Mouse (Mus musculus): ENCODE data around the gene Tmem199. TPM values are rescaled to one million over a fixed set of nuclear protein-coding genes. Genes with fewer than 3 reads are reported as not detected.

Gene Tmem199
- polyA plus RNA-seq, 1 experiment from 2014 or later = 30.1 TPM

DNA sequence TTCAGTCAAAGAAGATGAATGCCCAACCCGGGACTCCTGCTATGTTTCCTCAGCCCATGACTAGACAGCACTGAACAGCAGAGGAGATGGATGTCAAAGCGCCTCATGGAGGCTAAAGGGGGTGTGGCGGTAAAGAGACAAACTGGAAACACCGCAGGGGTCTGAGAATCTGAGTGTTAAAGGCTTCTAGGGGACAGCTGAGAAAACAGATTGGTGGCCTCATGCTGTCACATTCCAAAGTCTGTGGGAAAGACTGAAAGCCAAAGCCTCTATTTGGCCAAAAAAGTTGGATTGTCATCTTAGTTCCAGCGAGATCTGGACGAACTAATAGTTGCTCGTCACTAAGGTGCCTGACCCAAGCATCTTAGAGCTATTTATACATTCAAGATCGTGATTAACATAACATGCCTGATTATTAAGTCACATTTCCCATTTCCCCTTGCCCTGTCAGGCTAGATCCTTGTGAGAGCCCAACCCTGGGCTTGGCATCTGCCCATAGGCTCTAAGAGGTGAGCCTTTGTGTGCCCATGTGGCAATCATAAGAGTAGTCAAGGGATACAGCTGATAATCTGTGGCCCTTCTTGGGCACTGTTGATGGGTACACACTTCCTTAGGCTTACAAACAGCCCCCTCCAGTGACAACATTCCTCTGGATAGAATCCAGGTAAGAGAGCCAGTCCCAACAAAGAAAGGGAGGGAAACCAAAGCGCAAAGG lies 11.4 kb upstream of the Tmem199 start:
- no peak overlapping the region for H3K9ac ChIP-seq
- H3K4me1 ChIP-seq (replicated peaks) = no peaks in the 10 kb centered on the region
- ATAC-seq (ENCODE audit: low read depth) = no peak
- H3K4me2 ChIP-seq = no peak overlapping the region
- 78% methylated on average over 9 of the region's 9 CpGs for WGBS (ENCODE audit: insufficient replicate concordance)
- DNase-seq = no peak
- peaks cover 91% of the 10 kb centered on the region for H3K36me3 ChIP-seq
- H3K4me3 ChIP-seq (replicated peaks) = no peak overlapping the region
- no peaks in the 10 kb centered on the region for H3K27me3 ChIP-seq
- H3K9me3 ChIP-seq (replicated peaks) = no peaks in the 10 kb centered on the region
- H3K27ac ChIP-seq = no peak overlapping the region

DNA sequence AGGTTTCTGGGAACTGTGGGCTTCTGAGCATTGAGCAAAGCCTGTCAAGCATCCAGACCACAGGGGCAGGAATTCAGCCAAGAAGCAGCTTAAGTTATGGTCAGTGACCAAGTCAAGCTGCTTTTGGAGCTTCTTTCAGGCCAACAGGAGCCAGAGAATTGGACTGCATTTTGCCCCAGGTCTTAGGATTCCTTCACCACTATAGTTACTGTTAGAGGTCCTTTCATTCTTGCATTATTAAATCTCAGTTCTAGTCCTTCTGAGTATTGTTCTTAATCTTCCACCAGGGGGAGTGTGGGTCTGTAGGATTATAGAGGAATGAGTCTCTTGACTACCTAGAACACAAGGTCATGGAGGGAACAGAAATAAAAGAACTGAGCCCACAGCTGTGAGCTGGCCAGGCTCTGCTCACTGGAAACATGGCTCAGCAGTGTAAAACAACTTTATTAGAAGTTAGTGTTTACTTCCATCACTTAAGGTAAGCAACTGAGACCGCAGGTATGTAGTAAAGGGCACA lies 10.6 kb upstream of the Tmem199 start:
- Histone ChIP-seq H3K4me3 (replicated peaks) (no peak overlapping the region), H3K36me3 (peaks cover 91% of the 10 kb centered on the region), H3K9ac (no peak overlapping the region), H3K27me3 (no peaks in the 10 kb centered on the region), H3K4me2 (no peak overlapping the region), H3K4me1 (replicated peaks) (no peaks in the 10 kb centered on the region), H3K27ac (no peak overlapping the region), H3K9me3 (replicated peaks) (no peaks in the 10 kb centered on the region)
- ATAC-seq (ENCODE audit: low read depth) (no peak), DNase-seq (no peak)
- 69% methylated on average over 1 of the region's 1 CpGs for WGBS (ENCODE audit: insufficient replicate concordance)

DNA sequence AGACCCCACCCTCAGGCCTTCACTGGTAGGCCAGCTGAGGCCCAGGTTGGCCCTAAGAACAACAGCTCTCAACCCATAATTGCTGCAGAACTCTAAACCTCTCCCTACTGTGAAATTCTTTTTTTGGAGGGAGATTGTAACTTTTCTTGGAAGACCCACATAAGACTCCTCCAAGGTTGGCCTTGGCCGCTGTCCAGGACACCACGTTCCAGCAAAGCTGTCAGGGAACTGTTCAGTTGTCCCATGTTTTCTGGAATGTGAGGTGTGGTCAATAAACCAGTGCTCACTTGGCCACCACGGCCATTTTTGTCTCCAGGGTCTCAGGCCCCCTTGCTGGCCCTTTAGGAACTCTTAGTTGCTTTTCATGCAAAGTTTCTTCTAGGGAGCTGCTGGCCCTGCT lies 9.9 kb upstream of the Tmem199 start:
- Histone ChIP-seq H3K27ac (no peak overlapping the region), H3K27me3 (no peaks in the 10 kb centered on the region), H3K4me1 (replicated peaks) (no peaks in the 10 kb centered on the region), H3K9me3 (replicated peaks) (no peaks in the 10 kb centered on the region), H3K36me3 (peaks cover 87% of the 10 kb centered on the region), H3K9ac (no peak overlapping the region), H3K4me2 (no peak overlapping the region), H3K4me3 (replicated peaks) (no peak overlapping the region)
- DNase-seq (no peak), ATAC-seq (ENCODE audit: low read depth) (no peak)
- 83% methylated on average over 3 of the region's 3 CpGs for WGBS (ENCODE audit: insufficient replicate concordance)

DNA sequence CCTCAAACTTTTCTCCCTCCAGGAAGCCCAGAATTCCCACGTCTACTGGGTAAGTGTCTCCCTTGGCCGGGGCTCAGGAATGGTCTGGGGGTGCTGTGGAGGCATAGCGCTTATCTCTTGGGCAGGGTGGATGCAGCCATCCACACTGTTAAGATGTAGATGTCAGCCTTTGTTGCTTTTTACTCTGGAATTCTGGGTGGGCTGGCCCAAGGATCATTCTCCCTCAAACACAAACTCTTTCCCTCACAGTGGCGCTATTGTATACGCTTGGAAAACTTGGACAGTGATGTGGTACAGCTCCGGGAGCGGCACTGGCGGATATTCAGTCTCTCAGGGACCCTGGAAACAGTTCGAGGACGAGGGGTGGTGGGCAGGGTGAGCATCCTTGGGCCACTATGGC lies 7.0 kb upstream of the Tmem199 start:
- H3K9ac ChIP-seq = no peak overlapping the region
- no peak for DNase-seq
- H3K9me3 ChIP-seq (replicated peaks) = no peaks in the 10 kb centered on the region
- H3K4me2 ChIP-seq = no peak overlapping the region
- no peak overlapping the region for H3K27ac ChIP-seq
- H3K4me3 ChIP-seq (replicated peaks) = no peak overlapping the region
- no peaks in the 10 kb centered on the region for H3K27me3 ChIP-seq
- no peak for ATAC-seq (ENCODE audit: low read depth)
- H3K36me3 ChIP-seq = peaks cover 95% of the 10 kb centered on the region
- 86% methylated on average over 10 of the region's 10 CpGs for WGBS (ENCODE audit: insufficient replicate concordance)
- H3K4me1 ChIP-seq (replicated peaks) = peaks cover 1% of the 10 kb centered on the region; the same call in 1 of the 2 replicates

- Histone ChIP-seq H3K4me3 (replicated peaks) (no peak overlapping the region), H3K27me3 (no peaks in the 10 kb centered on the region), H3K9me3 (replicated peaks) (no peaks in the 10 kb centered on the region), H3K36me3 (peaks cover 64% of the 10 kb centered on the region), H3K4me2 (no peak overlapping the region), H3K27ac (no peak overlapping the region), H3K4me1 (replicated peaks) (peaks cover 27% of the 10 kb centered on the region), H3K9ac (no peak overlapping the region)
- WGBS (ENCODE audit: insufficient replicate concordance) = 44% methylated on average over 2 of the region's 2 CpGs
- DNase-seq (no peak), ATAC-seq (ENCODE audit: low read depth) (no peak)
Observed at GRCm38 (mm10) chr11:78515549-78516325, 3.8 kb upstream of the Tmem199 start.

DNA sequence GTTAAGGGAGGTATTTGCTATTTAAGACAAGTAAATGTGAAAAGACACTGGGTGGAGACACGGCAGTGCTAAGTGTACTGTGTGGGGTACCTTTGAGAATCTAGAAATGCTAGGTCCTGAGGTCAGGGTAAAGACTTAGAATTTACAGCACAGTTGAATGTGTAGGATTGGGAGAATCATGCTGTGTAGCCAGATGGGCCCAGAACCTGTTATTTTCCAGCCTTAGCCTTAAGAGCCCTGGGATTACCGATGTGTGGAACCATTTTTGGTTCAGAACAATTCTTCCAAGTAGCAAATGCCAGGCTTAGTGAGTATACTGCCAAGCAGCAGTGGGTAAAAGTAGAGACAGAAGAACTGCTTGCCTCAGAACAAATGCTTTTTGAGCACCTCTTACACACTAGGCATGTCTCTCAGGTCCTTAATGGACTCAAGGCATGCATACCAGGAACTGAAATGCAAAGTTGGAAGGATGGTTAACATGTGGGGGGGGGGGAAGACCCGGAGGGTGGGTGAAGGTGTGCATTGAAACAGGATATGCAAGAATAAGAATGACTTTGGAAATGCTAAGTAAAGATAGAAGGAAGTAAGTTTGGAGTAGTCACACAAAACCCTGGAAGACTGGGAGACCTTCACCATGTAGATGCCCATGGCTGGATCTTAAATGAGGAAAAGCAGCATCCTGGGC lies 1.3 kb upstream of the Tmem199 start:
- Histone ChIP-seq H3K9me3 (replicated peaks) (no peaks in the 10 kb centered on the region), H3K4me3 (replicated peaks) (peak overlapping the region; percentile 86)
- 54% methylated on average over 3 of the region's 3 CpGs for WGBS (ENCODE audit: insufficient replicate concordance)

DNA sequence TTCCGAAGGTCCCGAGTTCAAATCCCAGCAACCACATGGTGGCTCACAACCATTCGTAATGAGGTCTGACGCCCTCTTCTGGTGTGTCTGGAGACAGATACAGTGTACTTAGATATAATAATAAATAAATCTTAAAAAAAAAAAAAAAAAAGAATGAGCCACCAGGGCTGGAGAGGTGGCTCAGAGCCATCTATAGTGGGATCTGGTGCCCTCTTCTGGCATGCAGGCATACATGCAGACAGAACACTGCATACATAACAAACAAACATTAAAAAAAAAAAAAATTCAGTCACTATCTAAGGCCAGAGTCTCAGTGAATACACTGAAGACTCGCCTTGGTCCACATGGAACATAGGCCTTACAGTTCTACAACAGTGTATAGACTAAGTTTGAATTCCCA lies 2.8 kb downstream of the Tmem199 start:
- Histone ChIP-seq H3K27ac (no peak overlapping the region), H3K36me3 (peaks cover 48% of the 10 kb centered on the region), H3K4me2 (no peak overlapping the region), H3K9ac (no peak overlapping the region), H3K4me1 (replicated peaks) (peaks cover 30% of the 10 kb centered on the region), H3K27me3 (no peaks in the 10 kb centered on the region), H3K9me3 (replicated peaks) (no peaks in the 10 kb centered on the region), H3K4me3 (replicated peaks) (no peak overlapping the region)
- 68% methylated on average over 5 of the region's 5 CpGs for WGBS (ENCODE audit: insufficient replicate concordance)
- ATAC-seq (ENCODE audit: low read depth) (no peak), DNase-seq (no peak)

More for the DNA sequence above, 1.3 kb upstream of the Tmem199 start:
- H3K4me2 ChIP-seq = peak overlapping the region; percentile 94
- H3K27ac ChIP-seq = no peak overlapping the region
- no peak for ATAC-seq (ENCODE audit: low read depth)
- H3K27me3 ChIP-seq = no peaks in the 10 kb centered on the region
- peak overlapping the region; percentile 94 for H3K9ac ChIP-seq
- peaks cover 30% of the 10 kb centered on the region for H3K4me1 ChIP-seq (replicated peaks)
- DNase-seq = no peak
- H3K36me3 ChIP-seq = peaks cover 58% of the 10 kb centered on the region

GRCm38 (mm10) chr11:78505430-78505829 lies 6.5 kb downstream of the Tmem199 start:
- 69% methylated on average over 3 of the region's 3 CpGs for WGBS (ENCODE audit: insufficient replicate concordance)
- DNase-seq (no peak), ATAC-seq (ENCODE audit: low read depth) (no peak)
- Histone ChIP-seq H3K36me3 (peaks cover 45% of the 10 kb centered on the region), H3K4me2 (no peak overlapping the region), H3K9me3 (replicated peaks) (no peaks in the 10 kb centered on the region), H3K4me1 (replicated peaks) (peaks cover 9% of the 10 kb centered on the region), H3K27me3 (peaks cover 18% of the 10 kb centered on the region), H3K9ac (no peak overlapping the region), H3K27ac (no peak overlapping the region), H3K4me3 (replicated peaks) (no peak overlapping the region)

GRCm38 (mm10) chr11:78502909-78503650 lies 8.9 kb downstream of the Tmem199 start, which contains the start of gene Sebox:
TSS of gene Sebox (plus strand) at chr11:78503447.
- H3K27me3 ChIP-seq = peaks cover 41% of the 10 kb centered on the region
- ATAC-seq (ENCODE audit: low read depth) (no peak), DNase-seq (no peak)
- no peak within 1 kb of the TSS for H3K4me2 ChIP-seq
- no peaks in the 10 kb centered on the region for H3K9me3 ChIP-seq (replicated peaks)
- no peak within 1 kb of the TSS for H3K4me3 ChIP-seq (replicated peaks)
- WGBS (ENCODE audit: insufficient replicate concordance) = 63% methylated on average over 7 of the region's 7 CpGs
- H3K27ac ChIP-seq = no peak within 1 kb of the TSS
- H3K9ac ChIP-seq = no peak within 1 kb of the TSS
- peaks cover 25% of the 10 kb centered on the region for H3K36me3 ChIP-seq
- peaks cover 13% of the 10 kb centered on the region for H3K4me1 ChIP-seq (replicated peaks)

- H3K36me3 ChIP-seq = peaks cover 11% of the 10 kb centered on the region
- peaks cover 28% of the 10 kb centered on the region for H3K4me1 ChIP-seq (replicated peaks)
- 0 out of 2 replicates have a peak overlapping the region, but pooled peaks have one; percentile 23 for H3K27ac ChIP-seq
- peak overlapping the region; percentile 40 for H3K4me2 ChIP-seq
- DNase-seq (no peak), ATAC-seq (ENCODE audit: low read depth) (no peak)
- 65% methylated on average over 20 of the region's 20 CpGs for WGBS (ENCODE audit: insufficient replicate concordance)
- no peaks in the 10 kb centered on the region for H3K9me3 ChIP-seq (replicated peaks)
- peaks cover 57% of the 10 kb centered on the region for H3K27me3 ChIP-seq
- no peak overlapping the region for H3K9ac ChIP-seq
- 0 out of 2 replicates have a peak overlapping the region, but pooled peaks have one; percentile 6 for H3K4me3 ChIP-seq (replicated peaks)
Observed at GRCm38 (mm10) chr11:78501529-78501928, 10.4 kb downstream of the Tmem199 start.

Data from liver, embryonic 13.5 days (tissue).